Mouse (Mus musculus) hindbrain, embryonic 13.5 days (tissue): ENCODE measurements around the gene Mink1. TPM values are rescaled to one million over a fixed set of nuclear protein-coding genes. Genes with fewer than 3 reads are reported as not detected.
"Not testable (repeated sequence)": the region's sequence is repeated elsewhere in the genome, so short reads cannot be mapped to it uniquely, and the experiment has no call there.

Source experiments
- ATAC-seq: fragments of 200-750 bp; cut with Nextera tagmentation; 2 replicates; pipeline ENCODE4 v1.8.0; 2017; ENCODE audit warnings: moderate TSS enrichment; ENCODE audit not compliant: low FRiP score
- H3K27ac ChIP-seq: fragments of 300-500 bp; sonication (generic); 2 replicates; pipeline ENCODE4 v1.5.1; 2015; ENCODE audit warnings: inconsistent platforms, mild to moderate bottlenecking, moderate library complexity
- H3K27me3 ChIP-seq: fragments of 300-500 bp; sonication (generic); 2 replicates; pipeline ENCODE4 v1.6.1; 2015; ENCODE audit warnings: mild to moderate bottlenecking, inconsistent platforms
- H3K36me3 ChIP-seq: fragments of 300-500 bp; sonication (generic); 2 replicates; pipeline ENCODE4 v1.6.1; 2015; ENCODE audit warnings: mild to moderate bottlenecking, inconsistent platforms
- H3K4me1 ChIP-seq: fragments of 300-500 bp; sonication (generic); replicated peaks from 2 replicates; pipeline ENCODE4 v1.6.1; 2015; ENCODE audit warnings: inconsistent platforms
- H3K4me2 ChIP-seq: fragments of 300-500 bp; sonication (generic); 2 replicates; pipeline ENCODE4 v1.6.1; 2015; ENCODE audit warnings: inconsistent platforms, mild to moderate bottlenecking, moderate library complexity
- H3K4me3 ChIP-seq: fragments of 300-500 bp; sonication (generic); 2 replicates; pipeline ENCODE4 v1.5.1; 2015; ENCODE audit warnings: mild to moderate bottlenecking, inconsistent platforms
- H3K9ac ChIP-seq: fragments of 300-500 bp; sonication (generic); 2 replicates; pipeline ENCODE4 v1.6.1; 2015; ENCODE audit warnings: mild to moderate bottlenecking, inconsistent platforms
- H3K9me3 ChIP-seq: fragments of 300-500 bp; sonication (generic); 2 replicates; pipeline ENCODE4 v1.6.1; 2016; ENCODE audit warnings: inconsistent platforms
- WGBS: fragments of 180-500 bp; shearing (Covaris S2); methylation state at CpG from one replicate; pipeline ENCODE4 v1.1.7; 2015; 5-methylcytosine and 5-hydroxymethylcytosine counted together
- polyA plus RNA-seq: library from polyadenylated mRNA; unstranded; fragments of >200 nt; fragmentation: Nextera tagmentation; extraction: Ambion mirVana; gene quantifications from 2 replicates; pipeline ENCODE4 v1.2.1, GENCODE M21; 2015

Gene Mink1
- polyA plus RNA-seq: 14.2 and 15.3 TPM in 2 replicates

DNA sequence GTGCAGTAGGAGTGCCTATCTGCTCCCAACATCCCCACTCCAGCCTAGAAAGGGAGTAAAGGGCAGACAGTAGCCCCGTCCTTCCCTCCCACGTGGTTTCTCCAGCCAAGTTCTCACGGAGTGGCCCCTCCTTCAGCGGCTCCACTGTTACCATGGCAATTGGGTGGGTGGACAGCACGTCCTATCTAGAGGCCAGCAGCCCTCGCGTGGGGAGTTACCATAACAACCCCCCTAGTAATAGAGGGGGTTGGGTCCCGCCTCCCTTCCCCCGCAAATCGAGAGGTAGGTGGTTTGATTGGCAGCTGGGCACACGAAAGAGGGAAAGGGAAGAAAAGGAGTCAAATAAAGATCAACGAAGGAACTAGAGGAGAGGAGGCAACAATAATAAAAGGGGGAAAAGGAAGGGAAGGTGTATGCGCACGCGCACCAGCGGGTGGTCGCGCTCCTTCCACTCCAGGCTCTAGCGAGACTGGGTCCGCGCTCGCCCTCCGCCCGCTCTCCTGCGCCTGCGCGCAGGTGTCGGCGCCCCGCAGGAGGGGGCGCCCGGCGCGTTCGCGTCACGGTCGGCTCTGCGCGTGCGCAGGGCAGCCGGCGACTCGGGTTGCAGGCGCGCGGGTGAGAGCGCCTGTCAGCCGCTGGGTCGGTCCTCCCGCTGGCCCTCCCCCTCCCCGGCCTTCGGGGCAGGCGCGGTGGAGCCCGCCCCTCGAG, at the start of gene Mink1:
Mink1 (plus strand) TSS at position 595 of the 708 bp plus-strand sequence.
- under 1% methylated on average over 47 of the region's 57 CpGs for WGBS

GRCm38 (mm10) chr11:70513520-70513919, 49.2 kb upstream of the Mink1 start:
- peaks cover 14% of the 10 kb centered on the region; the same call in 1 of the 2 replicates for H3K27me3 ChIP-seq
- no peak overlapping the region for H3K27ac ChIP-seq
- no peaks in the 10 kb centered on the region for H3K36me3 ChIP-seq
- no peak overlapping the region for H3K4me3 ChIP-seq
- no peak overlapping the region for H3K4me2 ChIP-seq
- H3K9me3 ChIP-seq: no peaks in the 10 kb centered on the region
- WGBS: 40% methylated on average over 11 of the region's 11 CpGs
- H3K9ac ChIP-seq: peak overlapping the region; percentile 24; the same call in 1 of the 2 replicates
- peaks cover 15% of the 10 kb centered on the region for H3K4me1 ChIP-seq
- no peak for ATAC-seq

More for the DNA sequence above, at the start of gene Mink1:
- H3K27ac ChIP-seq: peak within 1 kb of the TSS; percentile 91
- no peaks in the 10 kb centered on the region for H3K27me3 ChIP-seq
- 0 out of 2 replicates have a peak, but pooled peaks cover 1% of the 10 kb centered on the region for H3K36me3 ChIP-seq
- H3K9ac ChIP-seq: peak within 1 kb of the TSS; percentile 92
- H3K4me1 ChIP-seq: peaks cover 47% of the 10 kb centered on the region
- H3K9me3 ChIP-seq: no peaks in the 10 kb centered on the region
- H3K4me2 ChIP-seq: peak within 1 kb of the TSS; percentile 94
- H3K4me3 ChIP-seq: peak within 1 kb of the TSS; percentile 95
- peak; percentile 95 for ATAC-seq

DNA sequence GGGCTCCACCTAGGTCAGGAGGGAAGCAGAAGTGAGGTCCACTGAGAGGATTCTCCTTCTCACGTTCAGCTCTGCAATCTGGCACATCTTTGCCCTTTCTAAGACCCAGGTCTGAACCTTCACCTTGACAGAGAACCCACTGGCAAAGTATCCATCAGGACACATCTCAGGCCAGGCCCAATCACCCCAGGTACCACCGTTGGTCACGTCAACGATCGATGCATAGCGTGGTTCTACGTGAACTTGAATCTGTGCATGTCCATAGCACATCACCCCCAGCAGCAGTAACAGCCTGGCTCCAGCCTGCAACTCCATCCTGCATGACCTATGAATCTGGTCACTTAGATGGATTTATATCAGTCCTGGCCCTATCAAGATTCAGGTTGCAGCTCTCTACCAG, 48.4 kb upstream of the Mink1 start, which contains the start of gene Vmo1:
Vmo1 (minus strand) TSS at position 329 of the 400 bp plus-strand sequence.
- no peak within 1 kb of the TSS for H3K4me3 ChIP-seq
- no peak within 1 kb of the TSS for H3K27ac ChIP-seq
- H3K27me3 ChIP-seq: peaks cover 9% of the 10 kb centered on the region; the same call in 1 of the 2 replicates
- no peak for ATAC-seq
- H3K9me3 ChIP-seq: no peaks in the 10 kb centered on the region
- H3K9ac ChIP-seq: peak within 1 kb of the TSS; percentile 24; the same call in 1 of the 2 replicates
- WGBS: 92% methylated on average over 7 of the region's 7 CpGs
- H3K4me1 ChIP-seq: peaks cover 15% of the 10 kb centered on the region
- H3K36me3 ChIP-seq: no peaks in the 10 kb centered on the region
- no peak within 1 kb of the TSS for H3K4me2 ChIP-seq

- Histone ChIP-seq H3K9ac (no peak overlapping the region), H3K9me3 (no peaks in the 10 kb centered on the region), H3K4me1 (peaks cover 19% of the 10 kb centered on the region), H3K36me3 (no peaks in the 10 kb centered on the region), H3K27me3 (peaks cover 15% of the 10 kb centered on the region), H3K4me2 (no peak overlapping the region), H3K27ac (no peak overlapping the region), H3K4me3 (no peak overlapping the region)
- no peak for ATAC-seq
- WGBS: 29% methylated on average over 2 of the region's 2 CpGs
Measured at GRCm38 (mm10) chr11:70516352-70516751, 46.3 kb upstream of the Mink1 start.

DNA sequence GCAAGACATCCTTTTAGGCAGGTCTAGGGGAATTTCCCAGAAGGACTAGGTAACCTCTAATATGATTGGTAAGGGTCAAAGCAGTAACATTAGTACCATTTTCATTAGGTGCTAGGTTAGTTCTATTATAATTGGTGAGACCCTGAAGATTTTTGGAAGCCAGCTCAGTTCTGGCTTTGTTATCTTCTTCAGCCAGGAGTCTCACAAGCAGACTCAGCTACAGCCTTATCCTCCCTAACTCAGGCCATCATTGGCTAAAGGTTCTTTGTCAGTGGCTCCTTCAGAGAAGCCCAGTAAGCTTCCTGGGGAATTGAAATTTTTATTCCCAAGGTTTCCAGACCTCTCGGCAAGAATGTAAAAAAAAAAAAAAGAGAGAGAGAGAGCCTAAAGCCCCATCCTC, 44.2 kb upstream of the Mink1 start:
- Histone ChIP-seq H3K9me3 (no peaks in the 10 kb centered on the region), H3K36me3 (no peaks in the 10 kb centered on the region), H3K4me2 (no peak overlapping the region), H3K27me3 (peaks cover 15% of the 10 kb centered on the region), H3K9ac (no peak overlapping the region), H3K4me1 (peaks cover 17% of the 10 kb centered on the region), H3K27ac (no peak overlapping the region), H3K4me3 (no peak overlapping the region)
- no peak for ATAC-seq
- WGBS: 54% methylated on average over 1 of the region's 1 CpGs

DNA sequence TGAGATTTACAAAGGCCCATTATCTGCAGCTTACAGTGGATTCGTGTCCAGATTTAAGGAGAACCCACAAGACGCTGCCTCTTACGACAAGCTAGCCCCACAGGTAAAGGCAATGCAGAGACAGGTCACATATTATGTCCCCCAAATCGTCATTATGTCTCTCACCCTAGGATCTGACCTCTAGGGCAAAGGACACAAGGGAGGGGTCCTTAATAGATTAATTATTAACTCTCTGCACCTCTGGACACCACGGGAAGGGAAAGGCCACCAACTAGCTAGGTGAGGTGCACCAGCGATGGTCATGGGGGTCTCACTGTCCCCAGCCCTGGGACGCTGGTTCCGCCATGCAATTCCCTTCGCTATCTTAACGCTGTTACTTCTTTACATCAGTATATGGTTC, 43.8 kb upstream of the Mink1 start, which contains the start of gene Gltpd2:
Gltpd2 (plus strand) TSS at position 274 of the 400 bp plus-strand sequence.
- Histone ChIP-seq H3K27ac (peak within 1 kb of the TSS; percentile 56; the same call in 1 of the 2 replicates), H3K4me2 (peak within 1 kb of the TSS; percentile 47), H3K36me3 (no peaks in the 10 kb centered on the region), H3K4me3 (peak within 1 kb of the TSS; percentile 24), H3K4me1 (peaks cover 13% of the 10 kb centered on the region), H3K9ac (peak within 1 kb of the TSS; percentile 63), H3K9me3 (no peaks in the 10 kb centered on the region), H3K27me3 (peaks cover 15% of the 10 kb centered on the region)
- WGBS: 78% methylated on average over 10 of the region's 10 CpGs
- ATAC-seq: no peak

GRCm38 (mm10) chr11:70520178-70520769, 42.4 kb upstream of the Mink1 start:
- ATAC-seq: peak; percentile 71; the same call in 1 of the 2 replicates
- Histone ChIP-seq H3K4me1 (peaks cover 13% of the 10 kb centered on the region), H3K9me3 (no peaks in the 10 kb centered on the region), H3K4me2 (peak overlapping the region; percentile 47), H3K36me3 (no peaks in the 10 kb centered on the region), H3K9ac (peak overlapping the region; percentile 63), H3K27me3 (peaks cover 15% of the 10 kb centered on the region), H3K4me3 (peak overlapping the region; percentile 24), H3K27ac (peak overlapping the region; percentile 56; the same call in 1 of the 2 replicates)
- 14% methylated on average over 41 of the region's 41 CpGs for WGBS

DNA sequence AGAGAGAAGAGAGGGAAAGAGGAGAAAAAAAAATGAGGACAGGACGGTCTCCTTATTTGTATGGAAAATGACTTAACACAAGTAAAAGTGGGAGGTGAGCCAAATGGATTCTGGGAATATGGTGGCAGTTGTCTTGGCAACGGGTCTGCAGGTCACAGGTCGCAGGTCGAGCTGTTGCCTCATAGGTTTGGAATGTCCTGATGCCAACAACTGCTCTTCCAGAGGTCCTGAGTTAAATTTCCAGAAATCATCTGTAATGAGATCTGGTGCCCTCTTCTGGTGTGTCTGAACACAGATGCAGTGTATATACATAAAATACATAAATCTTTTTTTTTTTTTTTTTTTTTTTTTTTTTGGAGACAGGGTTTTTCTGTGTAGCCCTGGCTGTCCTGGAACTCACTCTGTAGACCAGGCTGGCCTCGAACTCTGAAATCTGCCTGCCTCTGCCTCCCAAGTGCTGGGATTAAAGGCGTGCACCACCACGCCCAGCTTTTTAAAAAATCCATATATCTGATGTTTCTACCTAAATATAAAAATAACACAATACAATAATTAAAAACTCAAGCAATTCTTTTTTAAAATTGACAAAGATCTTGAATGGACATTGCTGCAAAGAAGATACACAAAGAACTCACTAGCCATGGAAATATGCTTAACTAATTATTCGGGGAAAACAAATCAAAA, 39.2 kb upstream of the Mink1 start:
- H3K9me3 ChIP-seq, H3K27ac ChIP-seq, H3K9ac ChIP-seq, H3K4me2 ChIP-seq, H3K4me3 ChIP-seq, ATAC-seq: not testable (repeated sequence)
- Histone ChIP-seq H3K27me3 (peaks cover 15% of the 10 kb centered on the region), H3K4me1 (peaks cover 25% of the 10 kb centered on the region), H3K36me3 (peaks cover 23% of the 10 kb centered on the region)
- 88% methylated on average over 8 of the region's 8 CpGs for WGBS

DNA sequence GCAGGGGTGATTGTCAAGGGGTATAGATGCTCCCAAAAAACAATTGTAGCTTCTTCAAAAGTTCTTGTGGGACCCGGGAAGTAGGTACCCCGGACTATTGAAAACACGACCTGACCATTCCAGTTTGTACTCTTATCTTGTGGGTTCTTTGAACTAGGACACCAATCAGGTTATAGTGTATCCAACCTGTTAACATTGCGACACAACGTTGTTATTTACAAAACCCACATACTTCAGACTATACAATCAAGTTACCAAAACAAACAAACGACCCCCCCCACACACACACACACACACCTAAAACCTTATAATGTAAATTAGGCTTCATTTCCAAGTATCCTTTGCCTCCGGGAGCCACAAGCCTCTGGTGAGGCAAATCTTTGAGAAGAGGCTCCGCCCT, 37.9 kb upstream of the Mink1 start:
- Histone ChIP-seq H3K36me3 (peaks cover 36% of the 10 kb centered on the region), H3K4me3 (peak overlapping the region; percentile 55), H3K27ac (no peak overlapping the region), H3K27me3 (peaks cover 11% of the 10 kb centered on the region), H3K9me3 (no peaks in the 10 kb centered on the region), H3K4me1 (peaks cover 22% of the 10 kb centered on the region), H3K4me2 (peak overlapping the region; percentile 51), H3K9ac (no peak overlapping the region)
- WGBS: 10% methylated on average over 8 of the region's 8 CpGs
- ATAC-seq: 0 out of 2 replicates have a peak, but pooled peaks have one; percentile 9

DNA sequence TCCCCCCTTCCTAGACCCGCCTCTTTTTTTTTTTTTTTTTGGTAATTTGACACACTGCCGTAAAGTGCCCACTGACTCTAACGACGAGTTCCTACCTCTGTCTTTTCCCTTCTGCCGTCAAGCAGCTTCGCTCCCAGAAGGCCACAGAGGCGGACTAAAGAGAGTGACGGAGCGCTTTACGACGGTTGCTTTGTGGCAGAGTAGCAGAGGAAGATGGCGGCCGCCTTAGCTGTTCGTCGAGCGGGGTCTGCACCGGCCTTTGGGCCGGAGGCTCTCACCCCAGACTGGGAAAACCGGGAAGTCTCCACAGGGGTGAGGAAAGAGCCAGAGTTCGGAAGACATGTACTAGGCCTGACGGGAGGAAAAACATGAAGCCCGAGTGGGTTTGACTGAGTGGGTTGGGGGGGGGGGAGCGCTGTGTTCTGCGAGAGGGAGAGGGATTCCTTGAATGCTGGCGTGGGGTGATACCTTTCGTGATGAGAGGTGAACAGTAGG, 37.5 kb upstream of the Mink1 start, which contains the start of gene Psmb6:
Psmb6 (plus strand) TSS at position 184 of the 495 bp plus-strand sequence.
- Histone ChIP-seq H3K4me1 (peaks cover 18% of the 10 kb centered on the region), H3K4me3 (peak within 1 kb of the TSS; percentile 55), H3K36me3 (peaks cover 36% of the 10 kb centered on the region), H3K27ac (peak within 1 kb of the TSS; percentile 62; the same call in 1 of the 2 replicates), H3K4me2 (peak within 1 kb of the TSS; percentile 75), H3K9me3 (no peaks in the 10 kb centered on the region), H3K27me3 (0 out of 2 replicates have a peak, but pooled peaks cover 7% of the 10 kb centered on the region), H3K9ac (peak within 1 kb of the TSS; percentile 80)
- under 1% methylated on average over 26 of the region's 26 CpGs for WGBS
- peak; percentile 95 for ATAC-seq

DNA sequence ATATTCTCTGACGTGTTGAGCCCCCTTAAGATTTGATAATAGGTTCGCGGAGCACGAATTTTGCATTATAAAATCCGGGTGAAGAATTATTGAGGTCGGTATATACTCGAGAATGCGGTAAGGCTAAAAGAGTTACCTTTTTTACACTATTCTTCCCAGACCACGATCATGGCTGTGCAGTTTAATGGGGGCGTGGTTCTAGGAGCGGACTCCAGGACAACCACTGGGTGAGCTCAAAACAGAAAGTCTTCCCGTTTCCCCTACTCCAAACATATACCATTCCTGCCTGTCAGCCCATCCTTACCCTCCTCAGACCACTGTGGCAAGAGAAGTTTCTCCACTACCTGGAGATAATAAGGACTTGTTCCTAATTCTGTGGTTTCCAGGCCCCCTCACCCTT, 37.0 kb upstream of the Mink1 start:
- ATAC-seq: peak; percentile 52; the same call in 1 of the 2 replicates
- H3K9ac ChIP-seq: peak overlapping the region; percentile 80
- H3K4me2 ChIP-seq: peak overlapping the region; percentile 75
- H3K27me3 ChIP-seq: 0 out of 2 replicates have a peak, but pooled peaks cover 2% of the 10 kb centered on the region
- peaks cover 13% of the 10 kb centered on the region for H3K4me1 ChIP-seq
- no peaks in the 10 kb centered on the region for H3K9me3 ChIP-seq
- WGBS: under 1% methylated on average over 12 of the region's 12 CpGs
- peak overlapping the region; percentile 62; the same call in 1 of the 2 replicates for H3K27ac ChIP-seq
- H3K36me3 ChIP-seq: peaks cover 36% of the 10 kb centered on the region
- H3K4me3 ChIP-seq: peak overlapping the region; percentile 55
